Mouse (Mus musculus) liver, adult (tissue): ENCODE results near the gene Rhbdl3.

Experiments used
- GATA4 ChIP-seq: IDR thresholded peaks from 2 replicates; pipeline ENCODE4 v1.6.1; 2014; ENCODE audit warnings: mild to moderate bottlenecking, low read length; ENCODE audit not compliant: insufficient replicate concordance

Gene Rhbdl3

DNA sequence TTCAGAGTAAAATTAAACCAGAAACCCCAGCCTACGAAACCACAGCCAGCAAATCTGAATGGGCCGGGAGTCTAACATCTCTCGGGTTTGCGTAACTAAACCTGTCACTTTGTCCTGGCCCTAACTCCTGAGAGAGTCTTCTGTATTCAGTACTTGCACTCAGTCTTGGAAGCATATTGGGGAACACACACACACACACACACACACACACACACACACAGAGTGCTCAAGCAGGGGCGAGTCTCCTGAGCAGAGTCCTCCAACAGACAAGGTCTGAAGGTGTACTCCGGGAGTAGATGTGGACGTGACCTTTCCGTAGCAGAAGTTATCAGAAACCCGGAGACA lies 1.3 kb downstream of the Rhbdl3 start:
- no peak for TF ChIP-seq GATA4

GRCm38 (mm10) chr11:80302536-80302935 lies 1.8 kb downstream of the Rhbdl3 start:
- TF ChIP-seq GATA4 = no peak

DNA sequence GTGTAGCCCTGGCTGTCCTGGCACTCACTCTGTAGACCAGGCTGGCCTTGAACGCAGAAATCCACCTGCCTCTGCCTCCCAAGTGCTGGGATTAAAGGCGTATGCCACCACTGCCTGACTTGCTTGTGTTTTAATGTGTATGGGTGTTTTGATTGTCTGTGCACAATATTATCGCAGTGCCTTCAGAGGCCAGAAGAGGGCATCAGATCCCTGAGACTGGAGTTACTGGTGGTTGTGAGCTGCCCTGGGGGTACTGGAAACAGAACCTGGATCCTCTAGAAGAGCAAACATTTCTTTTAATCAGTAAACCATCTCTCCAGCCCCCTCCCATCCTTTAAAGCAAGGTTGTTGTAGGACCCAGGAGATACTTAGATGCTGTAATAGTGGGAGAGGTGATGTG lies 3.0 kb downstream of the Rhbdl3 start:
- no peak for TF ChIP-seq GATA4

DNA sequence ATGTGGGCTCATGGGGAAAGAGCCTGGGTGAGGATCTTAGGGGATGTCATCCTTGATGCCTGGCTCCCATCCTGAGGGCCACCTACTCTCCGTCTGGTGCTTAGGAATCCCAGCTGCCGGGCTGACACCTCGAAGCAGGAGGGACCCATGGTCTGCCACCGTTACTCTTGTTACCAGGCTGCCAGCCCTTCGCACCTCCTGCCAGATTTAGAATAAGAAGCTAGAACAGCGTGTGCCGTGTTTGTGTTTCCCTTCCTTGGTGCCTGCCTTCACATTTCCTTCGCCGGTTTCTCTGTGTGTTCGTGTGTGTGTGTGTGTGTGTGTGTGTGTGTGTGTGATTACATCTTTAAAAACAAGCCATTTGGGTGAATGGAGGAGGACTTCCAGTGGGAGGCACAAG lies 4.1 kb downstream of the Rhbdl3 start:
- TF ChIP-seq GATA4 = no peak

- no peak for TF ChIP-seq GATA4
Observed at GRCm38 (mm10) chr11:80308537-80308936, 7.8 kb downstream of the Rhbdl3 start.

GRCm38 (mm10) chr11:80311271-80311670 lies 10.6 kb downstream of the Rhbdl3 start:
- no peak for TF ChIP-seq GATA4

GRCm38 (mm10) chr11:80312049-80312448 lies 11.3 kb downstream of the Rhbdl3 start:
- TF ChIP-seq GATA4 = no peak

DNA sequence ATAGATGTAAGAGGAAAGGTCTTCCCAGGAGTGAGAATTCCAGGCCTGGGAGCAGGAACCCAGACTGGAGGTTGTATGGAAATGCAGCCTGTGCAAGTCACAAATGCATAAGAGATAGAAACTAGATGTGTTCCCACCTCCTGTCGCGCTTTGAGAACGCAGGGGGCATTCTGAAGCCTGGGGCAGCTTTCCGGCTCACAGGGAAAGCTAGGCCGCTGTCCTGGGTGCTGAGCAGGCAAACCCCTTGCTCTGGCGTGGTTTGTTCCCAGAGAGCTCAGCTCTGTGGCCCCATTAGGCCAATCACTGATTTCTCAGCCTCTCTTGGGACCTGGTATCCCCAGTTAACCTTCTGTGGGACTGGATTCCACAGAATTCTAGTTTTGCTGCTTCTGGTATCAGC lies 11.9 kb downstream of the Rhbdl3 start:
- TF ChIP-seq GATA4 = no peak

GRCm38 (mm10) chr11:80313462-80313861 lies 12.8 kb downstream of the Rhbdl3 start:
- TF ChIP-seq GATA4 = no peak

- TF ChIP-seq GATA4 = no peak
Observed at GRCm38 (mm10) chr11:80313944-80314343, 13.2 kb downstream of the Rhbdl3 start.

GRCm38 (mm10) chr11:80315743-80316639 lies 15.3 kb downstream of the Rhbdl3 start:
- no peak for TF ChIP-seq GATA4

- TF ChIP-seq GATA4 = no peak
Observed at GRCm38 (mm10) chr11:80323255-80323654, 22.5 kb downstream of the Rhbdl3 start.

GRCm38 (mm10) chr11:80324636-80325035 lies 23.9 kb downstream of the Rhbdl3 start:
- TF ChIP-seq GATA4 = no peak

DNA sequence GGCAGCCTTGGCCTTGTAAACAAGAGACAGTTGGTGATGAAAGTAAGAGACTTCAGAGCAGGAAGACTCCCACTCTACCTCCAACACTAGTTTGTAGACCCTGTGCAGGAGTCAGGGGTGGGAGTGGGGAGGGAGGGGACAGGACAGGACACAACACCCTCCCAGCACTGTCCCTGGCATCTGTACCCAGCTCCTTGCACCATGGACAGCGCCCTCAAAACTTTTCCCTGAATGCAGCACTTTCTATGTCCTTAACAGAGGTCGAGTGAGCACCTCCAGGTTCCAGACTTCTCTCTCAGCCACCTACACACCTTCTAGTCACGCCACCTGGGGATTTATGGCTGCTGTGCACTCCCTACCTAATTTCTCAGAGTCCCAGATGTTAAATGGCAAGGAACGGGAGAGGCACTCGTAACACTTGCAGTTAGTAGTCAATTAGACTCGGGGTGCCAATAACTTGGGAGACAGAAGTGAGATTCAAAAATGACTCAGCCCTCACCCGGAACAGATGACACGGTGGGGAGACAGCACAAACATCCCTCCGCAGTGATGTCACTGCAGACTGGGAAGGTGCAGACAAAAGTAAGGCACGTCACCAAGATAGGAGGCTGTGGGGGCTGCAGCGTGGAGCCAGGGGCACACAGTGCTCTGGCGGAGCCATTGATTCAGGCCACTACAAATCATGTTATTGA lies 32.1 kb downstream of the Rhbdl3 start:
- no peak for TF ChIP-seq GATA4

DNA sequence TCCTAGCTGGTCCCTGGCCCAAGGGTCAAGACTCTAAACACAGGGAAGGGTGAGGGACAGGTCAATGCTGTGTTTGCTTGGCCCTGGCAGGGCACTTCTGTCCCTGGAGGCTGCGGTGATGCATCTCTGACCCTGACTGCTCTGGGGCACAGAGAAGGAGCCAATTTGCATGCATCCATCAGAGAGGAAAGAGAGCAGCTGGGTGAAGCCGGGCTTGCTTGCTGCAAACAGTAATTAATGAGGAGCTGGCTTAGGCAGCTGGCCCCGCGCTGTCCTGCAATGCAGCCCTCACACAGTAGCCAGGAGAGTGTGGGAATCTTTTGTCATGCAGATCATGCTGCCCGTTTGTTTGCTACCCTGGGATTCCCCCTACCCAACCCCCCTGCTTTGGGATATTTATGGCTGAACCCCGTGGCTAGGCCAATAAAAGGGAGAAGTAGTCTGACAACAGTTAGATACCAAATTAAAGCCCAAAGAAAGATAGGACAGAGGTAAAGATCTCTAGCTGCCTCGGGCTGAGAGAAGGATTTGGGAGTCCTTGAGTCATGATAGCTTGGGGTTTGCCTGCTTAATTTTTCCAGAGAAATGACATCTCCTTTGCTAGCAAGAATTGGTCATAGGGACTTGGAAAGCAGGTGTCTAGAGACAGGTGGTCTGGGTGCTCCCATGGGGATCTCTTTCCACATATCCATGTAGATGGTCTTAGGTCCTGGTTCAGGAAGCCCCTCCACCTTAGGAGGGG lies 35.1 kb downstream of the Rhbdl3 start:
- no peak for TF ChIP-seq GATA4

DNA sequence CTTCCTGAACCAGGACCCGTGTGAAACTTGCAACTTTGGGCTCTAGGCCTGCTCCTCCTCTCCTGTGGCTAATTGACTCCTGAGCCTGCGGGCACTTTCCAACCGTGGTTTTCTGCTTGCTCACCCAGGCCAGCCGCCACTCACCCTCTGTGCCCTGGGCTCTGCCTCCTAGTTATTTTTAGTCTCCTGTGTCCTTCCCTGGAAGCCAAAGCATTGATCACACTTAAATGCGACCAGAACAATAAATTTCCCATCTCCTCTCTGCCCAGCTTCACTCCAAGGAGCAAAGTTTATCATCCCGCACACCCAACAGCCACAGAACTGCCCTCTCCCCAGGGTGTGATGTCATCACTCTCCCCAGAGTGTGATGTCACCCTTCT lies 35.6 kb downstream of the Rhbdl3 start:
- TF ChIP-seq GATA4 = no peak
